Mouse (Mus musculus) midbrain, embryonic 10.5 days (tissue): ENCODE data around the gene Mecom. TPM values are rescaled to one million over a fixed set of nuclear protein-coding genes. Genes with fewer than 3 reads are reported as not detected.
"Not testable (repeated sequence)": the region's sequence is repeated elsewhere in the genome, so short reads cannot be mapped to it uniquely, and the experiment has no call there.

Experiments used
- DNase-seq: peaks from one replicate; pipeline ENCODE4 v3.0.0-alpha.2; 2017; ENCODE audit warnings: low spot score
- H3K27ac ChIP-seq: fragments of 300-500 bp; sonication (generic); replicated peaks from 2 replicates; pipeline ENCODE4 v1.5.1; 2016; ENCODE audit warnings: mild to moderate bottlenecking
- H3K27me3 ChIP-seq: fragments of 300-500 bp; sonication (generic); 2 replicates; pipeline ENCODE4 v1.6.1; 2016; ENCODE audit warnings: low read depth, mild to moderate bottlenecking; ENCODE audit not compliant: poor library complexity, severe bottlenecking
- H3K36me3 ChIP-seq: fragments of 300-500 bp; sonication (generic); 2 replicates; pipeline ENCODE4 v1.6.1; 2016; ENCODE audit warnings: mild to moderate bottlenecking, moderate library complexity
- H3K4me1 ChIP-seq: fragments of 300-500 bp; sonication (generic); 2 replicates; pipeline ENCODE4 v1.6.1; 2016
- H3K4me3 ChIP-seq: fragments of 300-500 bp; sonication (generic); 2 replicates; pipeline ENCODE4 v1.5.1; 2016; ENCODE audit warnings: mild to moderate bottlenecking, moderate library complexity
- H3K9me3 ChIP-seq: fragments of 300-500 bp; sonication (generic); replicated peaks from 2 replicates; pipeline ENCODE4 v1.6.1; 2016; ENCODE audit warnings: mild to moderate bottlenecking
- WGBS: fragments of 180-500 bp; shearing (Covaris S2); methylation state at CpG from one replicate; pipeline ENCODE4 v1.1.7; 2016; 5-methylcytosine and 5-hydroxymethylcytosine counted together
- polyA plus RNA-seq: library from polyadenylated mRNA; unstranded; fragments of >200 nt; fragmentation: Nextera tagmentation; extraction: Ambion mirVana; gene quantifications from 2 replicates; pipeline ENCODE4 v1.2.1, GENCODE M21; 2016

Mecom gene
- polyA plus RNA-seq, 1 experiment from 2014 or later = 22.6 TPM

- no peak for DNase-seq
- WGBS = 77% methylated on average over 1 of the region's 1 CpGs
- Histone ChIP-seq H3K4me1 (peaks cover 12% of the 10 kb centered on the region), H3K4me3 (no peak overlapping the region), H3K27ac (no peak overlapping the region), H3K27me3 (0 out of 2 replicates have a peak, but pooled peaks cover under 1% of the 10 kb centered on the region), H3K36me3 (no peaks in the 10 kb centered on the region), H3K9me3 (no peaks in the 10 kb centered on the region)
Measured at GRCm38 (mm10) chr3:30448624-30449023, 99.2 kb downstream of the Mecom start.

- Histone ChIP-seq H3K4me1 (no peaks in the 10 kb centered on the region), H3K4me3 (no peak overlapping the region), H3K36me3 (no peaks in the 10 kb centered on the region), H3K27ac (no peak overlapping the region), H3K9me3 (no peaks in the 10 kb centered on the region), H3K27me3 (no peaks in the 10 kb centered on the region)
- DNase-seq = no peak
- WGBS = 95% methylated on average over 6 of the region's 6 CpGs
Measured at GRCm38 (mm10) chr3:30445970-30446442, 101.8 kb downstream of the Mecom start.

- Histone ChIP-seq H3K4me1 (no peaks in the 10 kb centered on the region), H3K4me3 (no peak overlapping the region), H3K36me3 (no peaks in the 10 kb centered on the region), H3K27me3 (no peaks in the 10 kb centered on the region), H3K27ac (no peak overlapping the region), H3K9me3 (no peaks in the 10 kb centered on the region)
- 95% methylated on average over 4 of the region's 4 CpGs for WGBS
- no peak for DNase-seq
Measured at GRCm38 (mm10) chr3:30445247-30445969, 102.4 kb downstream of the Mecom start.

GRCm38 (mm10) chr3:30441646-30442045, 106.2 kb downstream of the Mecom start:
- Histone ChIP-seq H3K36me3 (no peaks in the 10 kb centered on the region), H3K4me1 (peaks cover 12% of the 10 kb centered on the region), H3K9me3 (peaks cover 6% of the 10 kb centered on the region; the same call in 1 of the 2 replicates), H3K27me3 (no peaks in the 10 kb centered on the region), H3K4me3 (no peak overlapping the region), H3K27ac (no peak overlapping the region)
- DNase-seq = no peak

GRCm38 (mm10) chr3:30438007-30438406, 109.8 kb downstream of the Mecom start:
- 48% methylated on average over 7 of the region's 7 CpGs for WGBS
- no peaks in the 10 kb centered on the region for H3K36me3 ChIP-seq
- no peak overlapping the region for H3K27ac ChIP-seq
- H3K9me3 ChIP-seq = peaks cover 6% of the 10 kb centered on the region; the same call in 1 of the 2 replicates
- no peak overlapping the region for H3K4me3 ChIP-seq
- no peaks in the 10 kb centered on the region for H3K27me3 ChIP-seq
- no peak for DNase-seq
- H3K4me1 ChIP-seq = peaks cover 20% of the 10 kb centered on the region

- H3K27ac ChIP-seq = peak overlapping the region; percentile 42
- no peak for DNase-seq
- H3K4me1 ChIP-seq = peaks cover 20% of the 10 kb centered on the region
- no peaks in the 10 kb centered on the region for H3K27me3 ChIP-seq
- peaks cover 6% of the 10 kb centered on the region; the same call in 1 of the 2 replicates for H3K9me3 ChIP-seq
- no peaks in the 10 kb centered on the region for H3K36me3 ChIP-seq
- 82% methylated on average over 6 of the region's 6 CpGs for WGBS
- no peak overlapping the region for H3K4me3 ChIP-seq
Measured at GRCm38 (mm10) chr3:30436561-30436960, 111.2 kb downstream of the Mecom start.

- peaks cover 6% of the 10 kb centered on the region; the same call in 1 of the 2 replicates for H3K9me3 ChIP-seq
- H3K27ac ChIP-seq = peak overlapping the region; percentile 42; the same call in 1 of the 2 replicates
- H3K4me3 ChIP-seq = no peak overlapping the region
- H3K27me3 ChIP-seq = no peaks in the 10 kb centered on the region
- H3K4me1 ChIP-seq = peaks cover 20% of the 10 kb centered on the region
- DNase-seq = no peak
- 47% methylated on average over 9 of the region's 9 CpGs for WGBS
- no peaks in the 10 kb centered on the region for H3K36me3 ChIP-seq
Measured at GRCm38 (mm10) chr3:30436131-30436530, 111.7 kb downstream of the Mecom start.

GRCm38 (mm10) chr3:30428877-30429276, 118.9 kb downstream of the Mecom start:
- DNase-seq = no peak
- Histone ChIP-seq H3K4me1 (peaks cover 4% of the 10 kb centered on the region; the same call in 1 of the 2 replicates), H3K36me3 (peaks cover 6% of the 10 kb centered on the region; the same call in 1 of the 2 replicates), H3K27me3 (no peaks in the 10 kb centered on the region), H3K9me3 (peaks cover 5% of the 10 kb centered on the region; the same call in 1 of the 2 replicates), H3K27ac (no peak overlapping the region), H3K4me3 (no peak overlapping the region)
- 83% methylated on average over 5 of the region's 5 CpGs for WGBS

GRCm38 (mm10) chr3:30424036-30424435, 123.8 kb downstream of the Mecom start:
- no peak for DNase-seq
- Histone ChIP-seq H3K9me3 (peaks cover 8% of the 10 kb centered on the region; the same call in 1 of the 2 replicates), H3K27ac (no peak overlapping the region), H3K4me3 (no peak overlapping the region), H3K36me3 (peaks cover 6% of the 10 kb centered on the region; the same call in 1 of the 2 replicates), H3K27me3 (no peaks in the 10 kb centered on the region), H3K4me1 (peaks cover 25% of the 10 kb centered on the region)
- 88% methylated on average over 5 of the region's 5 CpGs for WGBS

GRCm38 (mm10) chr3:30421948-30422347, 125.9 kb downstream of the Mecom start:
- H3K27me3 ChIP-seq, H3K36me3 ChIP-seq, DNase-seq, H3K4me3 ChIP-seq, H3K9me3 ChIP-seq, H3K27ac ChIP-seq: not testable (repeated sequence)
- WGBS = 91% methylated on average over 4 of the region's 4 CpGs
- peaks cover 42% of the 10 kb centered on the region for H3K4me1 ChIP-seq

- H3K27ac ChIP-seq = 0 out of 2 replicates have a peak overlapping the region, but pooled peaks have one; percentile 52
- DNase-seq = no peak
Measured at GRCm38 (mm10) chr3:30420899-30421298, 126.9 kb downstream of the Mecom start.

GRCm38 (mm10) chr3:30414173-30414572, 133.6 kb downstream of the Mecom start:
- Histone ChIP-seq H3K4me3 (no peak overlapping the region), H3K27ac (0 out of 2 replicates have a peak overlapping the region, but pooled peaks have one; percentile 24), H3K4me1 (peaks cover 99% of the 10 kb centered on the region), H3K36me3 (no peaks in the 10 kb centered on the region), H3K9me3 (no peaks in the 10 kb centered on the region), H3K27me3 (peaks cover 19% of the 10 kb centered on the region)
- no peak for DNase-seq
- WGBS = 92% methylated on average over 6 of the region's 6 CpGs

More at GRCm38 (mm10) chr3:30420899-30421298, 126.9 kb downstream of the Mecom start:
- Histone ChIP-seq H3K4me1 (peaks cover 52% of the 10 kb centered on the region), H3K4me3 (no peak overlapping the region), H3K36me3 (peaks cover 6% of the 10 kb centered on the region; the same call in 1 of the 2 replicates), H3K9me3 (peaks cover 8% of the 10 kb centered on the region; the same call in 1 of the 2 replicates), H3K27me3 (no peaks in the 10 kb centered on the region)
- WGBS = 70% methylated on average over 5 of the region's 5 CpGs

- WGBS = 57% methylated on average over 4 of the region's 4 CpGs
- H3K27ac ChIP-seq = peak overlapping the region; percentile 72
Measured at GRCm38 (mm10) chr3:30410778-30411177, 137.0 kb downstream of the Mecom start.

More at GRCm38 (mm10) chr3:30410778-30411177, 137.0 kb downstream of the Mecom start:
- Histone ChIP-seq H3K27me3 (peaks cover 19% of the 10 kb centered on the region), H3K36me3 (no peaks in the 10 kb centered on the region), H3K4me3 (no peak overlapping the region), H3K9me3 (no peaks in the 10 kb centered on the region), H3K4me1 (peaks cover 78% of the 10 kb centered on the region)
- DNase-seq = no peak
